Mouse (Mus musculus): ENCODE data around the gene Cul7.

The Cul7 gene

GRCm38 (mm10) chr17:46650232-46651031 is at the start of gene Cul7:
TSS of gene Cul7 (plus strand) at chr17:46650337.
- in situ Hi-C loops (cut with MboI, MseI): no loop called here

DNA sequence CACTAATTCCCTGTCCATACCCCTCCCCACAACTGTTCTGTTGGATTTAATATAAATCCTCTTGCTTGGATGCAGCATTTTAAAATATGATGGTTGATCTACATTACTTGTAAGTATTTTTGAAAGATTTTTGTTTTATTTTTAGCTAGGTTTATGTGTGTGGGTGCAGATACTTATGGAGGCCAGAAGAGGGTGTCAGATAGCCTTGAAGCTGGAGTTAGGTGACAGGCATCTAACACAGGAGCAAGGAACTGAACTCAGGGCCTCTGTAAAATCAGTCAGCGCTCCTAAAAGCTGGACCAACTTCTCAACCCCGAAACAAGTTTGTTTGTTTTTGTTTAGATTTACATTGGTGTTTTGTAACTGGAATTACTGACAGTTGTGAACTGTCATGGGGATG is 49.6 kb upstream of the Cul7 start:
- in situ Hi-C loops (cut with MboI, MseI): no loop called here

DNA sequence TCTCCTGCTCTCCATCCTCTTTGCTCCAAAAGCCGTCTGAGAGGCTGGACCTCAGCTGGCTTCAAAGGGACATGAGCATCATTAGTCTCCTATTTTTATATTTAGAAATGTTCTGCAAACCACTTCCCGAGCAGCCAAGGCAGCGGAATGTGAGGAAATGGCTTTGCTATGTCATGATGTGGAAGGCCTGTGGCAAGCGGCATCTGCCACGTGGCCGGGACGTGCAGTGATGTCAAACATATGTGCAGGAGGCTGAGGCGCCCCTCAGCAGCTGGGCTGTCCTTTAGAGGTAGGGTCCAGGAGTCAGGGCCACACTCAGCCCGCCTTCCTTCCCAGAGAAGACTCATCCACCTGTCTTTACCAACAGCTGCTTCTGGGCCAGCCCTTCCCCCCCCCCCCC is 47.9 kb upstream of the Cul7 start:
- in situ Hi-C loops (cut with MboI, MseI): no loop called here

GRCm38 (mm10) chr17:46603229-46603628 is 46.9 kb upstream of the Cul7 start:
- in situ Hi-C loops (cut with MboI, MseI): no loop called here

- in situ Hi-C loops (cut with MboI, MseI): loop anchor here (5.0 kb wide), 1 partner anchor 93 kb away; no protein-coding TSS in a partner anchor
Measured at GRCm38 (mm10) chr17:46605126-46605525, 45.0 kb upstream of the Cul7 start.

DNA sequence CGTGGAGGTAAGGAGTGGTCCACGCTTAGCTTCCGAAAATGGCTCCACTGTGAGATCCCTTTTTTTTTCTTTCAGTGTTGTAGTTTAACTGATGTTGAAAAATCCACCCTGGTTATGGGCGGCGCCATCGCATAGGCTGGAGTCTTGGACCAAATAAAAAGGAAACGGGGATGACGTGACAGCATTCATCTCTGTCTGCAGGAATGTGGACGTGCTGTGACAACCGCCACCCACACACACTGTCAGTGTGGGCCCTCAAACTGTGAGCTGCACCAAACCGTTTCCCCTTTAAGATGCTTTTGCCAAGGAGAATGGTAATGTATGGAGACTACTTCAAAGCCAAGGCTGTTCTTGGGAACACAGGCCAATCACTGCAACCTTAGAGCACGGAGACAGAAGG is 44.1 kb upstream of the Cul7 start:
- in situ Hi-C loops (cut with MboI, MseI): loop anchor here (5.0 kb wide), 1 partner anchor 94 kb away; no protein-coding TSS in a partner anchor

- in situ Hi-C loops (cut with MboI, MseI): loop anchor here (5.0 kb wide), 1 partner anchor 98 kb away; no protein-coding TSS in a partner anchor
Measured at GRCm38 (mm10) chr17:46609721-46610514, 40.2 kb upstream of the Cul7 start.

DNA sequence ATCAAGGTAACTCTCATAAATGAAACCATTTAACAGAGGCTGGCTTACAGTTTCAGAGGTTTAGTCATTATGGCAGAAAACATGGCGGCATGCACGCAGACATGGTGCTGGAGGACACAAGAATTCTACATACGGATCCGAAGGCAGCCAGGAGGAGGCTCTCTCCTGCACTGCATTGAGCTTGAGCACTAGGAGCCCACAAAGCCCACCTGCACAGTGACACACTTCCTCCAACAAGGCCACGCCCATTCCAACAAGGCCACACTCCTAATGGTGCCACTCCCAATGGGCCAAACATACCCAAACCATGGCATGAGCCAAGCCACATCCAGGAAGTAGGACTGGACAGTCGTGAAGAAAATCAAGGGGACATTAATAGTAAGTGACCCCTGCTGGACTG is 38.8 kb upstream of the Cul7 start:
- in situ Hi-C loops (cut with MboI, MseI): no loop called here

DNA sequence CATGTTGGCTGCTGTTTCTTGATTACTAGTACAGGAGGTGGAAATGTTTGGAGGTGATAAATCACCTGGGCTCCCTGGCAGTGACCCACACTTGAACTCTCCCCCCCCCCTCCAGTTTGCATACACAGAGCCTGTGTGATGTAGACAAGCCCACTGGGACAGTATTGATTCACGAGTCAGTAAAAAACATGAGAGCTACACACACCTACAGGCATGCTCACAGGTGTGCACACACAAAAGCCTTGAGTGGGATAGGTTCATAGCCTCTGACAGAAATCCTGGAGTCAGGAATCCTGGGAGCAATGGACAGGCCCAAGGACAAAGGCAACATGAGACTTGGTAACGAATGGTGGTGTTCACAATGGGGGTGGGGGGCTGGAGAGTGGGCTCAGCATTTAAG is 37.9 kb upstream of the Cul7 start:
- in situ Hi-C loops (cut with MboI, MseI): no loop called here

GRCm38 (mm10) chr17:46612820-46613219 is 37.3 kb upstream of the Cul7 start:
- in situ Hi-C loops (cut with MboI, MseI): no loop called here

DNA sequence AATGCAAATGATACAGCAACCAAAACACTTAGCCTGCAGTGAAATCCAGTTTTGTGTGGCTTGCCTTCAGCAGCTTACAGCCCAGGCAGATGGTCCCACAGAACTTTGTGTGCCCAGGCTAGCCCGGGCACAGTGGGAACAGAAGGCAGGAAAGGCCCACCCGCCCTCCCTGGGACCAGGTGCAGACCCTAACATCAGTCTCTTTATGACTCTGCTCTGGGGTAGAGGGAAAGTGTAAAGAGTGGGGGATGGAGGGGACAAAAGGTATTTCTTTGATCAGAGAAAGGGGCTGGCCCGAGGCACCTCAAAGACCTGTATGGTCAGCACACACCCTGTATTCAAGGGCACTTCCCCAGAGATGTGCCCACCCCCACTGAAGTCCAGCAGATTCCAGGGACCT is 36.9 kb upstream of the Cul7 start:
- in situ Hi-C loops (cut with MboI, MseI): no loop called here

- in situ Hi-C loops (cut with MboI, MseI): no loop called here
Measured at GRCm38 (mm10) chr17:46617799-46618198, 32.3 kb upstream of the Cul7 start.

DNA sequence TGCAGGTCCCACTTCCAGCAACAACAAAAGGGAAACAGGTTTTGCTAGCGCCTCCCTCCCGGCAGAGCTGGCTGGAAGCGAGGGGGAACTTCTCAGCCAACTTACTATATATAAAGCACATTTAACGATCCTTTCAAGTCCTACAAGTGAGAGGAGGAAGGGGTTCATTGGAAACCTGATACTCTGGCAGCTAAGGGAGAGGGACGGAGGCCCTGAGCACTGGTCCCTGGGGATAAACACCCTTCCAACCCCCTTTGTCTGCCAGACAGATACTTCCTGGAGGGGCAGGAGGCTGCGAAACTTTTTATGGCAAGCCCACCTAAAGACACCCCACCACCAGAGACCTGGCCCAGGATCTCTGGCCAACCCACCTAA is 31.8 kb upstream of the Cul7 start:
- in situ Hi-C loops (cut with MboI, MseI): no loop called here

GRCm38 (mm10) chr17:46618769-46619682 is 31.1 kb upstream of the Cul7 start:
- in situ Hi-C loops (cut with MboI, MseI): no loop called here

DNA sequence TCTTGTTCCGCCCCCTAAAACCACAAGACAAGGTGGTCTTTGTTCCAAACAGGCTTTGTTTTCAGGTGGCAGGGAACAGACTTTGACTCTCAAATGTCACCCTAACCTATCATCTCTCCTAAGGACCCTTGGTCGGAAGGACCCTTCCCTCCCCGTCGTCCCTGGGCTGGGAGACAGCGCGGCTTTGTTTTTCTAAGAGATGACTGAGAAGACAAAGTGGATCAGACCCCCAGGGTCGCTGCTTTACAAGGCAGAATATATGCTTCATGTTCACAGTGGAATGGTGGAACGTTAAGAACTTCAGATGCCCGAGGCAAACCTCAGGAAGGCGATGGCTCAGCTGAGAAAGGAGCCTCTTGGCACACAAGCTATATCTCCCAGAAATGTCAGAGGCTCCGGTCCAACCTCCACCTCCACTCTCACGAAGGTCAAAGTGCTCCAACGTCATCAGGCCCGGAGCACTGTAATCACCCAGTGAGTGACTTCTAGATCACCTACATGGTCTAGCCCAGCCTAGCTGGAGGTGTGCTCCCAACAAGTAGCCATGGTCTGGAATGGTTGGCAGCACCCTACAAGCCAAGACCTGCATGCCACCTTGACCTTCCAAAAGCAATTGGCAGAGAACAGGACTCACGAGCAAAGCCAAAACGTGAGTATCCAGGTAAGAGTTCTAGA is 30.3 kb upstream of the Cul7 start:
- in situ Hi-C loops (cut with MboI, MseI): no loop called here

GRCm38 (mm10) chr17:46621324-46621723 is 28.8 kb upstream of the Cul7 start:
- in situ Hi-C loops (cut with MboI, MseI): no loop called here

DNA sequence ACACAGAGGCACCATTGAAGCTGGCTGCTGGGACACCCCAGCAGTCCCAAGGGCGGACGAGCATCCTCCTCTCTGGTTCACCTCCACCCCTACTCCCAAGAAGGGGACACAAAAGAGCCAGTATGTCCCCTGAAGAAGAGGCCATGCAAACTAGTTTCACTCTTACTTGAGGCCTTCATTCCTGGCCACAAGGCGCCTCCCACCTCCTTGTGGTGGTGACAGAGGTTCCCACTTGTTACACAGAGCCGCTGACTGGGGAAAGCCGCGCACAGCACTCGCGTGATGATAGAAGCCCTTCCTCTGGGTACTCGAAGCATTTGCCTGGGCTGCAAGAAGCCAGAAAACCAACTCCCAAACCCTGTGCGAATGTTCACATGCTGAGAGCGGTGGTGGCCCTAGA is 27.9 kb upstream of the Cul7 start:
- in situ Hi-C loops (cut with MboI, MseI): no loop called here

DNA sequence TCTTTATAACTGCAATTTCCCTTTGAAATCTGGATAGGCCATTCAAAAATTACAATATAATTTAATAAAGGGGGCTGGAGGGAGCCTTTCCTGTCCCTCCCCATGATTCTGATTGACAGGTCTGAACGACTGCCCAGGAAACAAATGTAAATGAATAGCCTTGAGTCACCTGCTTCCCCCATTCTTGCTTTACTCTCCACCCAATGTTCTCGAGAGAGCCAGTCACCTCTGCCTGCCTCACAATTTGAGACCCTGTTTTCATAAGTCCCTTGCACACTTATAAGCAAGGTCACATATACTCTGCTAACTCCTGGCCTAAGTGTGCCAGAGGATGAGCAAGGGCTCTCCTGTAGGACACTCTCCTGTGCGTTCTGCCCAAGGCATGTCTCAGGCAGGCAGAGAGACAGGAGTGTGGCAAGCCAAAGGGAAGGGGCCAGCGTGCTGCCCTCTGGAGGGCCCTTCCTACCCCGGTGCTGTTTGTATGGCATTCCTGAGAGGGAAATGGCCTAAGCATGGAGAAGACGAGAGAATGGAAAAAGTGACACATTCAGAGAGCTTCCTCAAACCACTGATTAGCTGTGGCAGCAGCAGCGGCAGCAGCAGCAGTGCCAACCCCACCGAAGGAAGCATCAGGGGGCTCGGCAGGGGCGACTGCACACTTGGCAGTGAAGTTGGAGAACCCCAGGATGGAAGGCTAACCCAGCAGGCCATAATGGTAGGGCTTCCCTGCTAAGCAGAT is 26.1 kb upstream of the Cul7 start:
- in situ Hi-C loops (cut with MboI, MseI): no loop called here

GRCm38 (mm10) chr17:46624598-46624997 is 25.5 kb upstream of the Cul7 start:
- in situ Hi-C loops (cut with MboI, MseI): no loop called here

DNA sequence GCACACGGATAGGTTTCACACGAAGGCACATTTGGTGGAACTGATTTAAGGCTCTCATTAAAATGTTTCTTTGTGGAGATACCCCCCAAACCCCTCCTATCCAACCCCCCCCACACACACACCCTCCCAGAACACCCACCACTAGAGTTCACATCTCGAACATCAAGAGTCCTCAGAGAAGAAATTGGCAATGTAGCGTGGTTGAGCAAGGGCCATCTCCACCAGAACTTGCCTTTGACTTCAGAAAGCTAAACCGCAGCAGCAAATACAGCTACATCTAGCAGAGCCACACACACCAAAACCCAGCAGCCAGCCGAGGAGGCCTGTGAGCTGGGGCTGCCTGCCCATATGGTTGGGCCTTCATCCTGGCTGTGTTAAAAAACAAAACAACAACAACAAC is 22.7 kb upstream of the Cul7 start:
- in situ Hi-C loops (cut with MboI, MseI): no loop called here

DNA sequence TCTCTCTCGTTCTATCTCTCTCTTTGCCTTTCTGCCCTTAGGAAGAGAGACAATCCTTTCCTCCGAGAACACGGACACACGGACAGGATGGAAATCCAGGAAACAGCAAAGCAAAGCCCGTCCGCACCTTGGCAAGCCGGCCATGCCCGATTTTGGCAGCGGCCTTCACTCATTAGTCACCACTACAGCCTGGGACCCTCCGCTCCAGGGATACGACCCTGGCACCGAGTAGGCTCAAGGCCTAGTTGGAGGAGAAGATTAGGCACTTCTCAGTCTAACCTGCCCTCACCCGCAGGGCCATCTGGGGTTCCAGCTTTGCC is 21.7 kb upstream of the Cul7 start:
- in situ Hi-C loops (cut with MboI, MseI): no loop called here

Data from regulatory T cell (primary cell).